Mouse (Mus musculus) stomach, embryonic 14.5 days (tissue): Measurements from ENCODE around the gene Gm49322. TPM values are rescaled to one million over a fixed set of nuclear protein-coding genes. Genes with fewer than 3 reads are reported as not detected.

Experiments used
- ATAC-seq: fragments of 200-750 bp; cut with Nextera tagmentation; 2 replicates; pipeline ENCODE4 v1.8.0; 2017; ENCODE audit warnings: low read depth, moderate TSS enrichment; ENCODE audit not compliant: insufficient number of reproducible peaks, insufficient read depth, low FRiP score
- H3K27ac ChIP-seq: fragments of 300-500 bp; sonication (generic); 2 replicates; pipeline ENCODE4 v1.5.1; 2014; ENCODE audit warnings: mild to moderate bottlenecking, low read length, moderate library complexity, mixed read lengths
- H3K27me3 ChIP-seq: fragments of 300-500 bp; sonication (generic); 2 replicates; pipeline ENCODE4 v1.6.1; 2014; ENCODE audit warnings: low read length, control low read depth, mixed read lengths; ENCODE audit not compliant: control insufficient read depth, insufficient read depth
- H3K36me3 ChIP-seq: fragments of 300-500 bp; sonication (generic); 2 replicates; pipeline ENCODE4 v1.6.1; 2014; ENCODE audit warnings: mild to moderate bottlenecking, control low read depth, low read length, moderate library complexity, mixed read lengths; ENCODE audit not compliant: control insufficient read depth, insufficient read depth
- H3K4me1 ChIP-seq: fragments of 300-500 bp; sonication (generic); 2 replicates; pipeline ENCODE4 v1.6.1; 2014; ENCODE audit warnings: low read length, control low read depth, mixed read lengths; ENCODE audit not compliant: control insufficient read depth, insufficient read depth
- H3K4me2 ChIP-seq: fragments of 300-500 bp; sonication (generic); replicated peaks from 2 replicates; pipeline ENCODE4 v1.6.1; 2014; ENCODE audit warnings: low read depth, low read length, control low read depth
- H3K4me3 ChIP-seq: fragments of 300-500 bp; sonication (generic); 2 replicates; pipeline ENCODE4 v1.5.1; 2014; ENCODE audit warnings: low read depth, low read length, control low read depth
- H3K9ac ChIP-seq: fragments of 300-500 bp; sonication (generic); replicated peaks from 2 replicates; pipeline ENCODE4 v1.6.1; 2014; ENCODE audit warnings: low read depth, mild to moderate bottlenecking, control low read depth, low read length, moderate library complexity, mixed read lengths
- H3K9me3 ChIP-seq: fragments of 300-500 bp; sonication (generic); 2 replicates; pipeline ENCODE4 v1.6.1; 2016; ENCODE audit warnings: low read depth, low read length, control low read depth; ENCODE audit not compliant: control insufficient read depth
- WGBS: fragments of 180-500 bp; shearing (Covaris S2); extraction: QIAGEN DNeasy Blood & Tissue Kit; methylation state at CpG from one replicate; pipeline ENCODE4 v1.1.7; 2014; 5-methylcytosine and 5-hydroxymethylcytosine counted together
- polyA plus RNA-seq: library from polyadenylated mRNA; unstranded; fragments of >200 nt; fragmentation: Nextera tagmentation; extraction: Ambion mirVana; gene quantifications from 2 replicates; pipeline ENCODE4 v1.2.1, GENCODE M21; 2014

The Gm49322 gene
- polyA plus RNA-seq, 1 experiment from 2014 or later, result 1.5 TPM

DNA sequence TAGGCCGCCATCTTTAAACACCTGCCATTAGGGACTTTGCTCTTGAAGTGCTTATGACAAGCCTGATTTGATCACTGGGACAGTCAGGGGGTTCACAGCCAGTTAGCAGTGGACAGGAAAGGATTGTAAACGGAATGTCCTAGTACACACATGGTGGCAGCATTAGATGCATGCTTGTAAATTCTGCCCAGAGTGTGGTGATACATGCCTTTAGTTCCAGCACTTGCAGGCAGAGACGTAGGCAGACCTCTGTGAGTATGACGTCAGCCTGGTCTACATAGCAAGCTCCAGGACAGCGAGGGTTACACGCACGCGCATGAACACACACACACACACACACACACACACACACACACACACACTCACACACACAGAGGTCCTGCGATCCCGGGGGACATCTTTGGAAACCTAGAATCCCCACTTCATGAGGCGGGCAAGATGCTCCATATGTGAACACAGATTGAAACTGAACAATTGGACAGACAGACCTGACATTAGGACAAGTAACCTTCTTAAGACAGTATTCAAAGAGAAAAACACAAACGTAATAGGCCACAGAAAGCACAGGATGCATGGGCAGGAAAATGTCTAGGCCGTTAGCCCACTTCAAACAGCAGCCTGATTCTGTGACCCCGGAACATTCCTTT is 52.5 kb downstream of the Gm49322 start:
- H3K27ac ChIP-seq, result no peak overlapping the region
- no peaks in the 10 kb centered on the region for H3K27me3 ChIP-seq
- ATAC-seq, result no peak
- no peaks in the 10 kb centered on the region for H3K36me3 ChIP-seq
- peaks cover 21% of the 10 kb centered on the region for H3K4me1 ChIP-seq
- no peaks in the 10 kb centered on the region for H3K9me3 ChIP-seq
- no peak overlapping the region for H3K9ac ChIP-seq
- 86% methylated on average over 14 of the region's 14 CpGs for WGBS
- no peak overlapping the region for H3K4me2 ChIP-seq
- no peak overlapping the region for H3K4me3 ChIP-seq

DNA sequence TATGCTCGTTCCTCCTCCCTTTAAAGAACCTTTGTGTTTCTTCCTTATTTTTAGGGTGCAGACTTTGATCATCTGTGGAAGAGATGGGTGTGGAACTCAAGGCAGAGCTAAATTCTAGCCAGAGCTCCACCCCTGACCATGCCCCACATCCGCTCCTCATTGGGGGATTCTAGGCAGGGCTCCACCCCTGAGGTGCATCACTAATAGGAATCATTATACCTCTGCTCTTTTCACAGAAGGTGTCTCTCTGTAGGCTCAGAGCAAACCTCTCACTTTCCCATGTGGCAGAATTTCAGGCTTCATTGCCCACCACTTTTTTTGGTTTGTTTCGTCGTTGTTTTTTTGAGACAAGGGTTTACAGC is 53.0 kb downstream of the Gm49322 start:
- H3K4me2 ChIP-seq, result no peak overlapping the region
- peaks cover 23% of the 10 kb centered on the region for H3K4me1 ChIP-seq
- H3K4me3 ChIP-seq, result no peak overlapping the region
- H3K27me3 ChIP-seq, result no peaks in the 10 kb centered on the region
- no peak overlapping the region for H3K9ac ChIP-seq
- no peaks in the 10 kb centered on the region for H3K9me3 ChIP-seq
- H3K27ac ChIP-seq, result no peak overlapping the region
- no peak for ATAC-seq
- 67% methylated on average over 4 of the region's 4 CpGs for WGBS
- H3K36me3 ChIP-seq, result no peaks in the 10 kb centered on the region

DNA sequence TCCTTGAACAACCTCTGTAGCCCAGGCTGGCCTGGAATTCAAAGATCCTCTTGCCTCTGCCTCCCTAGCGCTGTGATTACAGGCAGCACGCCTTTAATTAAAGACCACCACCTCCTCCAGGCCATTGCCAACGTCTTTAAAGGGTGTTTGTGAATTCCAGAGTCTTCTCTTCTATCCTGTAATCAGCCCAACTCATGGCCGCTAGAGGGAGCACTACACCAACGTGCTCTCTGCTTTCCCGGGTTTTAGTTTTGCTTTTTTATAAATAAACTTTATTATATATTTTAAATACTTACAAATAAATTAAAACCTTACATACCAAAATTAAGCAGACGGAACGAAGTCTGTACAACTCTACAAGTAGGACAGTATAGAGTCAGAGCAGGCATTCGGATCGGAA is 53.4 kb downstream of the Gm49322 start:
- WGBS, result 13% methylated on average over 10 of the region's 10 CpGs
- ATAC-seq, result no peak
- Histone ChIP-seq H3K27ac (no peak overlapping the region), H3K27me3 (no peaks in the 10 kb centered on the region), H3K4me2 (no peak overlapping the region), H3K9me3 (no peaks in the 10 kb centered on the region), H3K36me3 (no peaks in the 10 kb centered on the region), H3K9ac (no peak overlapping the region), H3K4me3 (no peak overlapping the region), H3K4me1 (peaks cover 22% of the 10 kb centered on the region)

DNA sequence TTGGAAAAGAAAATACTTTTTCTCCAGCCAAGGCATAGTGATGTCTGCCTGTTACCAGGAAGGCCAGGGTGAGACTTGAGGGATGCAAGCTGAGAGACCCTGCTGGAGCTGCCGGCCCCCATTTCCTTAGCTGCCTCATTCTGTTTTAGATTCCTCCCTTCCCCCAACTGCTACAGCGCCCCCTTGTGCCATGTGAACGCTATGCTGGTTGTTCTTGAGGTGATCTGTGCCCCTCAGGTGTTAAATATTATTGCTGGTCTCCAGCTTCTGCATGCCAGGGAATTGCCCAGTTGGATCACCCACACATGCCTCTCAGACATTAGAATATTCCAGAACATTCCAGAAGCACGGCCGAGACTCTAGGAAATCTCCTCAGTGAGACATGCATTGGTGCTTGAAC is 55.3 kb downstream of the Gm49322 start:
- WGBS, result 46% methylated on average over 5 of the region's 5 CpGs
- ATAC-seq, result no peak
- Histone ChIP-seq H3K4me3 (no peak overlapping the region), H3K4me1 (peaks cover 24% of the 10 kb centered on the region), H3K4me2 (no peak overlapping the region), H3K9me3 (no peaks in the 10 kb centered on the region), H3K27me3 (no peaks in the 10 kb centered on the region), H3K36me3 (peaks cover 2% of the 10 kb centered on the region; the same call in 1 of the 2 replicates), H3K27ac (no peak overlapping the region), H3K9ac (no peak overlapping the region)

DNA sequence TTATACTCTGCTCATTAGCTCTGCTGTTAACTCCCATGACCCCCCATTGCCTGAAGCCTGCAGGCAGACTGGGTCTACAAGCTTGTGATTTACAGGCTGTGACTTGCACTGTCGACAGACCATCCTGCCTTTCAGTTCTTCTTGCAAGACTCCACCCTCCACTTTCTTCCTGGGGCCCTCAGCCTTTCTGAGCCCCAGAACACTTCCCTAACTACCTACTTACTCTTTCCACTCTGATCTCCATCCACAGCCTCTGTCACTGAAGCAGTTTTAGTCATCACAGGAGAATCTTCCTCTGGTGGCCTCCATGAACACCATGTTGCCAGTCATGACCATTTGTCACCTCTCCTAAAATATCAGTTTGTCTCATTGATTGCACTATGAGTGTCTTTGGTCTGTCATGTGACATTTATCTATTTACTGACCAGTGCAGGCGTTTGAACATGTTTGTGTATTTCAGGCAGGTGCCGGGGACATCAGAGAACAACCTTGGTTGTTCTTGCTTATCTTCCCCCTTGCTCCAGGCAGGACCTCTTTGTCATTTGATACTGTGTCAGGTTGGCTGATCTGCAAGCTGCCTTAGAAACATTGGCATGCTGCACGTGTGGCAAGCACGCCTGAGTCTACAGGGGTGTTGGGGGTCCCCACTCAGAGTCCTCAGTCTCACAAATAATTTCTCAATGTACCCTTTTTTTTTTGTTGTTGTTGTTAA is 57.8 kb downstream of the Gm49322 start:
- Histone ChIP-seq H3K27ac (peak overlapping the region; percentile 76), H3K36me3 (peaks cover 27% of the 10 kb centered on the region), H3K9ac (no peak overlapping the region), H3K4me1 (peaks cover 26% of the 10 kb centered on the region), H3K4me3 (no peak overlapping the region), H3K27me3 (no peaks in the 10 kb centered on the region), H3K9me3 (no peaks in the 10 kb centered on the region), H3K4me2 (no peak overlapping the region)
- 25% methylated on average over 5 of the region's 5 CpGs for WGBS
- ATAC-seq, result no peak

DNA sequence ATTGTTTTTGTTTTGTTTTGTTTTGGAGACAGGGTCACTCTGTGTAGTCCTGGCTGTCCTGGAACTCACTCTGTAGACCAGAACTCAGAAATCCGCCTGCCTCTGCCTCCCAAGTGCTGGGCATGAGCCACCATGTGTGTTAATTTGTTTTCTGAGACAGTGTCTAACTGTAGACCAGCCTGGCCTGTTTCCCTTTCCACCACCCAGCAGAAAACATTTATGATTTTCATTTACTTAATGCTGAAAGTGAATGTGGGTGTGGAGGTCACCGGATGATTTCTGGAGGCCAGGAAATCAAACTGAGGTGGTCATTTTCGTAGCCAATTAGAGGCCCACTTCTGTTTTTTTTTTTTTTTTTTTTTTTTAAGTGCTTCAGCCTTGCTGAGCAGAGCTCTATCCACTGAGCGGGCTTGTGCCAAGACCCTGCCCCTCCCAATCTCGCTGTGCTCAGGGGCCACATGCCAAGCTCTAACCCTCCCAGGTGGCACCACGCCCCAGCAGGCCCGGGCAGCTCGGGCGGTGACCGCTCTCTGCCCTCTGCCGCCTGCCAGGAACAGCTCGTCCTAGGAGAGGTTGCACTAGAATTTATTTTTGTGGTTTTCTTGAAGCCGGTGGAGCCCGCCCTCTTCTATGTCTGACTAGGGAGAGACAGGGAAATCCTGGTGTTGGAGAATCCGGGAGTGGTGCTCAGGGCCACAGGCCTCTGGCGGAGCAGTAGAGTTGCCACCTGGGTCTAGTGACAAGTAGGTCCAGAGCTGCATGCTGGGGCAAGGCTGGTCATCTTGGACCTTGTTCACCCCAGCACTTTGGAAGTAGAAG is 58.6 kb downstream of the Gm49322 start:
- H3K27ac ChIP-seq, result peak overlapping the region; percentile 76
- no peak overlapping the region for H3K9ac ChIP-seq
- peaks cover 34% of the 10 kb centered on the region for H3K36me3 ChIP-seq
- peak; percentile 74 for ATAC-seq
- H3K4me2 ChIP-seq, result peak overlapping the region; percentile 28
- WGBS, result 18% methylated on average over 16 of the region's 16 CpGs
- peaks cover 26% of the 10 kb centered on the region for H3K4me1 ChIP-seq
- no peaks in the 10 kb centered on the region for H3K9me3 ChIP-seq
- H3K4me3 ChIP-seq, result no peak overlapping the region
- H3K27me3 ChIP-seq, result no peaks in the 10 kb centered on the region

DNA sequence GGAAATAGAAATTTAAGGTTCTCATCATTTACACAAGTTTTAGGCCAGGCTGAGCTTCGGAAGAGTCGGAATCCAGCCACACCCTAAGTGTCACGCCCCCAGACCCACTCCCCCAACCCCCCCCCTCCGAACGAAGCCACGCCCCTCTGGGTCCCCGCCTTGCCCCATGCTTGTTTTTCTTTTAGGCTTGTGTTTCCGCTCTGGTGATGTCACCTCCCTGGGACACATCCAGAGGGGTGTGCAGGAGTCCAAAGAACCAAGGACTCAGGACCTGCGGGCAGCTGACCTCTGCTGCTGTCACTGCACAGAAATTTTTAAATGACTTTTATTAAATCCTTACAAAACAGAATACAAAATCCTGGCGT is 59.2 kb downstream of the Gm49322 start:
- WGBS, result 12% methylated on average over 10 of the region's 10 CpGs

More for the DNA sequence above, 59.2 kb downstream of the Gm49322 start:
- Histone ChIP-seq H3K36me3 (peaks cover 40% of the 10 kb centered on the region), H3K9ac (no peak overlapping the region), H3K27ac (peak overlapping the region; percentile 76), H3K9me3 (no peaks in the 10 kb centered on the region), H3K4me3 (no peak overlapping the region), H3K27me3 (no peaks in the 10 kb centered on the region), H3K4me1 (peaks cover 26% of the 10 kb centered on the region), H3K4me2 (peak overlapping the region; percentile 28)
- peak; percentile 63; the same call in 1 of the 2 replicates for ATAC-seq
